Mouse (Mus musculus): Measurements from ENCODE around the gene Tacc2. TPM values are rescaled to one million over a fixed set of nuclear protein-coding genes. Genes with fewer than 3 reads are reported as not detected.
A peak's percentile ranks its signal among the peaks of the same experiment; 100 is the strongest.

Gene Tacc2
- polyA plus RNA-seq, 1 experiment from 2014 or later, result 2.6 TPM

DNA sequence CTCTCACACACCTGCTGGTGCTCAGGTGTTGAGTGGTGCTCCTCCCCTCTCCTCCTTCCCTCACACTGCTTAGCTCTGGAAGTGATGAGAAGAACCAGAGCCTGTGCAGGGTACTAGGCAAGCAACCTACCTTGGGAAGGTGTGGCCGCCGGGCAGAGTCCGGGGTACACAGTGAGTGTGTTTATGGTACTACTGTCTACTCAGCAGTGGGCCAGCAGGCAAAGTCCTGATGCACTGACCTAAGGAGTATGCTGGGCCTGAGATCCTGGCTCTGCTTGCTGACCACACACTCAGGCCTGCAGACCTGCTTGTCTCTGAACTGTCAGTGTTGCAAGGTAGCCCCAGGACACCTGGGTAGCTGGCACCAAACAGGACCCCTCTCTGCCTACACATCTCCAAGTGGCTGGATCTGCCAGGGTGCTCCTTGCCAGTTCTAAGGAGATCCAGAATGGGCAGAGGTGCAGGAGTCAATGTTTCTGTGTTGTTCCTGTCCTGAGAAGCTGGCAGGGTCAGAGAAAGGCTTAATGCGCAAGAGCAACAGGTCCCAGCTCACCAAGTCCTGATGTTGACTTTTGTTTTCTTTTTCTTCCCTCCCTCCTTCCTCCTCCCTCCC, 57.1 kb downstream of the Tacc2 start:
- H3K36me3 ChIP-seq (replicated peaks), result no peaks in the 10 kb centered on the region
- H3K27ac ChIP-seq (replicated peaks), result no peak overlapping the region
- H3K27me3 ChIP-seq, result no peaks in the 10 kb centered on the region
- H3K9ac ChIP-seq, result no peak overlapping the region
- no peak overlapping the region for H3K4me2 ChIP-seq
- no peak for ATAC-seq (ENCODE audit: insufficient read depth)
- H3K4me1 ChIP-seq (replicated peaks), result 0 out of 2 replicates have a peak, but pooled peaks cover 4% of the 10 kb centered on the region
- 83% methylated on average over 4 of the region's 4 CpGs for WGBS (ENCODE audit: insufficient replicate concordance)
- H3K9me3 ChIP-seq (replicated peaks), result no peaks in the 10 kb centered on the region
- H3K4me3 ChIP-seq (replicated peaks), result no peak overlapping the region

DNA sequence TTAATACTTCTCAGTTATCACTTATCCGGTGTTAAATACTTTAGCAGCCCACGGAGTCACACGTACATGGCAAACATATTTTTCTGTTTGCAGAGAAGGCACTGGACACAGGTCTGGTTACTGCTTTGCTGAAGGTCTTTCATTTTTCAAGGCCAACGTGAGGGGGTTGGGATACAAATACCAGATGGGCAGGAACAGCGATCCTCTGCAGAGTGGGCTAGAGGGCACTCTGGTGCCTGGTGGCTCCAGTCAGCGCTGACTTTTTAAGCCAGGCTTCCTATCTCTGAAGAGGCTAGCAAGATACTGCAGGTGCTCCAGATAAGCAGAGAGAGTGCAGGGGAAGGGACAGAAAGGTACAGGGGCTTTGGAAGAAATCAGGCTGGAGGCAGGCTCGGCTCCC, 58.0 kb downstream of the Tacc2 start:
- H3K9ac ChIP-seq, result no peak overlapping the region
- no peaks in the 10 kb centered on the region for H3K36me3 ChIP-seq (replicated peaks)
- H3K4me2 ChIP-seq, result no peak overlapping the region
- ATAC-seq (ENCODE audit: insufficient read depth), result no peak
- H3K27me3 ChIP-seq, result no peaks in the 10 kb centered on the region
- no peak overlapping the region for H3K27ac ChIP-seq (replicated peaks)
- H3K9me3 ChIP-seq (replicated peaks), result no peaks in the 10 kb centered on the region
- 0 out of 2 replicates have a peak, but pooled peaks cover 4% of the 10 kb centered on the region for H3K4me1 ChIP-seq (replicated peaks)
- 44% methylated on average over 7 of the region's 7 CpGs for WGBS (ENCODE audit: insufficient replicate concordance)
- H3K4me3 ChIP-seq (replicated peaks), result no peak overlapping the region

DNA sequence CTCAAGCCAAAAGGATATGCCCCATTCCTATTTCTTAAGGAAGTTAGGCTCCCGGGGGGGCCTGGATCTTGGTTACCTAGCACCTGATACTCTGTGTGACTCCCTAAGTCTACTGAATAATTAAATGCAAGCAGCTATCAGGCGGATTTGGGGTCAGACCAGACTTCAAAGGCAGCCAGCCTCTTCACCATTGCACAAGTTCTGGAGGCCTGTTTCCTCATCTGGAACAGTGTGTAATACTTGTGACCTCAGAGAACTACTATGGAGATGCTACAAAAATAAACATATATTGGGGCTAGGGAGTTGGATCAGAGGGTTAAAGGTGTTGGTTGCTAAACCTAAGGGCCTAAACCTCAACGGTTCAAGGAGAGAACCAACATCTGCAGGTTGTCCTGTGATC, 59.0 kb downstream of the Tacc2 start:
- Histone ChIP-seq H3K4me3 (replicated peaks) (no peak overlapping the region), H3K9ac (no peak overlapping the region), H3K9me3 (replicated peaks) (no peaks in the 10 kb centered on the region), H3K27ac (replicated peaks) (no peak overlapping the region), H3K36me3 (replicated peaks) (no peaks in the 10 kb centered on the region), H3K4me2 (no peak overlapping the region), H3K27me3 (no peaks in the 10 kb centered on the region), H3K4me1 (replicated peaks) (0 out of 2 replicates have a peak, but pooled peaks cover 4% of the 10 kb centered on the region)
- WGBS (ENCODE audit: insufficient replicate concordance), result 53% methylated on average over 3 of the region's 3 CpGs
- no peak for ATAC-seq (ENCODE audit: insufficient read depth)

DNA sequence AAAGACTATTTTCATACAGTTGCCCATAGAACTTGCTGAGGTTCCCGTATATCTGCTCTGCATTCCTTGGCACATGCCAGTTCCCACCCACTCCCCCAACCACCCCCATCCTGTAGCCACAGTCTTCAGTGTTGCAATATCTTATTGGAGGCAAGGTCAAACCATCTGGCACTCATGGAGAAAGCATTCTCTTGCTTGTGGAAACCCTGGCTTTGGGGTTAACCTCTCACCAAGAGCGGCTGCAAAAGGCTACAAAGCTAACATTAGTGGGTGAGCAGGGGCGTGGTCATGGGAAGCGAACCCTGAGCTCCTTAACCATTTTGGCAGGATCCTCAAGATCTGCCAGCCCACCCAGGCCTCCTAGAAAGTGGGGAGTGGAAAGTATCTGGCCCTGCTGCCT, 59.7 kb downstream of the Tacc2 start:
- Histone ChIP-seq H3K9ac (no peak overlapping the region), H3K27me3 (no peaks in the 10 kb centered on the region), H3K27ac (replicated peaks) (no peak overlapping the region), H3K4me2 (no peak overlapping the region), H3K4me3 (replicated peaks) (no peak overlapping the region), H3K4me1 (replicated peaks) (0 out of 2 replicates have a peak, but pooled peaks cover 1% of the 10 kb centered on the region), H3K9me3 (replicated peaks) (no peaks in the 10 kb centered on the region), H3K36me3 (replicated peaks) (no peaks in the 10 kb centered on the region)
- no peak for ATAC-seq (ENCODE audit: insufficient read depth)
- 60% methylated on average over 4 of the region's 4 CpGs for WGBS (ENCODE audit: insufficient replicate concordance)

DNA sequence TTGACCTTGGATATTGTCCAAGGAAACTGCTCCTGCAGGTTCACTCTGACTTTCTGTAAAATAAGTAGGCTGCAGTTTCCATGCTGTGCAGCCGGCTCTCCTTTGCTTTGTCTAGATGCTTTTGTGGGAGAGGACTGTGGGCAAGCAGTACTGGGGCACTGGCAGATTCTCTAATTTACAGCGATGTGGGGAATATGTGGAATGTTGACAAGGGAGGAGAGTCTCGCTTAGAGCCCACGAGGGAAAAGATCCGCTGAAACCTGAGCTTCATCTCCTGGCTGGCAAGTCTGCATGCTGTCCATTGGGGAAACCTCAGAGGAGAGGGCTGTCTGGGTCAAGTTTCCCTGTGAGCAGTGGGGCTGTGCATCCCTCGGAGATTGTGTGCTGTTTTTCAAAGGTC, 60.6 kb downstream of the Tacc2 start:
- Histone ChIP-seq H3K4me1 (replicated peaks) (no peaks in the 10 kb centered on the region), H3K4me3 (replicated peaks) (no peak overlapping the region), H3K9ac (no peak overlapping the region), H3K27ac (replicated peaks) (no peak overlapping the region), H3K27me3 (no peaks in the 10 kb centered on the region), H3K9me3 (replicated peaks) (no peaks in the 10 kb centered on the region), H3K36me3 (replicated peaks) (no peaks in the 10 kb centered on the region), H3K4me2 (no peak overlapping the region)
- no peak for ATAC-seq (ENCODE audit: insufficient read depth)
- WGBS (ENCODE audit: insufficient replicate concordance), result 52% methylated on average over 6 of the region's 6 CpGs

DNA sequence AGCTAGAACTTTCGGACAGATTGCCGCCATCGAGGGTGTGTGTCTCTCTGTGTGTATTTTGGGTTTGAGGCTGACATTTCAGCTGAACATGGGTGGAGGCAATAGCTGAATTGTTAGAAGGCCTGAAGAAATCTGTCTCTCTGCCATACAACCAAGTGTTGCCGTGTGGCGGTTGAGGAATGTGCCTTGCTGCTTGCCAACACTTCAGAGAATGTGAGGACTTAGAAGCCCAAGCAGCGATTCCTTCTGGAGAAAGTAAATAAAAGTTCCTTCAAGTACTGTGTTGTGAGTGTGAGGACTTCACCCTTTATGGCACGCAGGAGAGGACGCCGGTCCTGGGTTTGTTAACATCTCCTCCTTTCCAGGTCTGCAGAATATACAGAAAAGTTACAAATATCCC, 63.4 kb downstream of the Tacc2 start:
- Histone ChIP-seq H3K9ac (no peak overlapping the region), H3K27ac (replicated peaks) (no peak overlapping the region), H3K9me3 (replicated peaks) (no peaks in the 10 kb centered on the region), H3K36me3 (replicated peaks) (no peaks in the 10 kb centered on the region), H3K27me3 (peaks cover 2% of the 10 kb centered on the region; the same call in 1 of the 2 replicates), H3K4me1 (replicated peaks) (peaks cover 6% of the 10 kb centered on the region; the same call in 1 of the 2 replicates), H3K4me2 (no peak overlapping the region), H3K4me3 (replicated peaks) (no peak overlapping the region)
- no peak for ATAC-seq (ENCODE audit: insufficient read depth)
- WGBS (ENCODE audit: insufficient replicate concordance), result 69% methylated on average over 9 of the region's 9 CpGs

DNA sequence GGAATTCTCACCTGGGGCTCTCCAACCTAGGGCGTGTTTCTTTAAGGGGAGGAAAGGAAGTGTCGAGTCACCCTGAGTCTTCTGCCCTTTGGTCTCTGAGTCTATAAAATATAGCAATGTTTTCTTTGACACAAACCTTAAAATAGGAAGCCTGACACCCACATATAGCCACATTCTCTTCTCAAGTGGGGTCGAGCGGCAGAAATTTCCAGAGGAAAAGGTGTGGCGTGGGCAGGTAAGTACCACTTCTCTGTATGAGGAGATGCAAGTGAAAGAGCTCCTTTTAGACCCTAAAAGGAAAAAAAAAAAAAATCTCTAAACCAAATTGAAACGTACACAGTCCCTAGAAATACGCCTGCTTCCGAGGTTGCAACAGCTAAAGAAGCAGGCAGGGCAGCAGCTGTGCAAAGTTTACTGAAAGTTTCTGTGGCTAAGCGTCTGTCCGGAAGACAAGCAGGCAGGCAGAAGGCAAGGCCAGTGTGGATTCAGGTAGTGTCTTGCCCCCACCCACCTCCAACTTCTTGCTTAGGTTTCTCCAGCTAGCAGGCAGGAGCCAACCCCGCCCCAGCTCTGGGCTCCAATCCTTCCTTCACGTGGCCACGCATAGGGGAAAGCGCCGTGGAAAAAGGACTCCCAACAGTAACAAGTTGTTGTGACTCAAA, 68.2 kb downstream of the Tacc2 start:
- H3K4me3 ChIP-seq (replicated peaks), result peak overlapping the region; percentile 57
- WGBS (ENCODE audit: insufficient replicate concordance), result 10% methylated on average over 15 of the region's 15 CpGs
- no peaks in the 10 kb centered on the region for H3K9me3 ChIP-seq (replicated peaks)
- peaks cover 10% of the 10 kb centered on the region; the same call in 1 of the 2 replicates for H3K27me3 ChIP-seq
- peak; percentile 20 for ATAC-seq (ENCODE audit: insufficient read depth)
- H3K4me1 ChIP-seq (replicated peaks), result peaks cover 33% of the 10 kb centered on the region
- peak overlapping the region; percentile 81 for H3K4me2 ChIP-seq
- no peaks in the 10 kb centered on the region for H3K36me3 ChIP-seq (replicated peaks)
- peak overlapping the region; percentile 51 for H3K9ac ChIP-seq
- H3K27ac ChIP-seq (replicated peaks), result peak overlapping the region; percentile 72

DNA sequence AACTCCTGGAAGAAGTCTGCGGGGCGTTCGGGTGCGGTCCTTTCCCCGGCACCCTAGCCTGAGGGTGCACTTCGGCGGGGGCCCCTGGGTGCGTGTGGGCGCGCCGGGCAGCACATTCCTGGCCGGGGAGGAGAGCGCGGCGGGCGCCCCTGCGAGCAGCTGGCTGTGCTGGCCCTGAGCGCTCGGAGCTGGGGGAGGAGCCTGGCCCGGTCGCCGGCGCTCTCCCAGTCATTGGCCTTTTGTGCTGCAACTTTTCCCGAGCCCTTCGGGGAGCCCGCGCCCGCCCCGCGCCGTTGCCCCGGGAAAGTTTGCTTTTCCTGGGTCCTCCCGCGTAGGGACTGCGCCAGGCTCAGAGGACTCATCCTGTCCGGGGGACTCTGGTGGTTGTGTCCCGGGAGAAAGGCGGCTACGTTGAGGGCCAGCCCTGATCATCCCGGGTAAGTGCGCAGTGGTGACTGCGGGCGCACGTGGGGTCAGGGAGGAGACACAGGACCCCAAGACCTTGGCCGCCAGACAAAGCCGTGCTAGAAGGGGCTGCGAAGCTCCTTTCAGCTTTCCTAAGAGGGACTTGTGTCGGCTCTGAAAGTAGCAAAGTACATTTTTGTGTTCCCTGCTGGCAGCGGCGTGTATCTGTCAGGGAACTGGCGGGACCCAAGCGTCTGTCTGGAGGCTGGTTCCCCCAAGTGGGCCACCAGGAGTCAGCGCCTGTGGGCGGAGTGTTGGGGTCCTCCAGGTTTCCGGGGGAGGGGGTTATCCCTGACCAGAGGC, 68.9 kb downstream of the Tacc2 start:
- H3K27ac ChIP-seq (replicated peaks), result peak overlapping the region; percentile 72
- ATAC-seq (ENCODE audit: insufficient read depth), result peak; percentile 77
- H3K9me3 ChIP-seq (replicated peaks), result no peaks in the 10 kb centered on the region
- peaks cover 33% of the 10 kb centered on the region for H3K4me1 ChIP-seq (replicated peaks)
- peak overlapping the region; percentile 57 for H3K4me3 ChIP-seq (replicated peaks)
- peak overlapping the region; percentile 51 for H3K9ac ChIP-seq
- H3K36me3 ChIP-seq (replicated peaks), result no peaks in the 10 kb centered on the region
- peaks cover 10% of the 10 kb centered on the region; the same call in 1 of the 2 replicates for H3K27me3 ChIP-seq
- peak overlapping the region; percentile 81 for H3K4me2 ChIP-seq
- under 1% methylated on average over 51 of the region's 55 CpGs for WGBS (ENCODE audit: insufficient replicate concordance)

DNA sequence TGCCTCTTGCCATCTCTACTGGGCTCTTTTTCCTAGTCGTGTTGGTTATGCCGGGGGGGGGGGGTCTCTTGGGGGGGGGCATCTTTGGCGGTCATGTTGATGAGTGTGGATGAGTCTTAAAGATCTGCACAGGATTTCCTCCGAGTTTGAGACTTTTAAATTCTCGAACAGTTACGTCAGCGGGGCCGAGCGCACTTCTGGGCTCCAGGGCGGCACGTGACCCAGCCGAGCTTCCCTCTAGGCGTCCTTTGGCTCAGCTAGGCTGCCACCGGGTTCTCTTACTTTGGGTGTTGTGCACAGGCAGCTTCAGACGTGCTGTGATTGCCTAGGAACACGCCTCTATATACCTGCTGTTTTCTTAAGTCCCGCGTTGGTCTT, 69.5 kb downstream of the Tacc2 start:
- H3K4me1 ChIP-seq (replicated peaks), result peaks cover 33% of the 10 kb centered on the region
- peak overlapping the region; percentile 81 for H3K4me2 ChIP-seq
- peak overlapping the region; percentile 57 for H3K4me3 ChIP-seq (replicated peaks)
- H3K9ac ChIP-seq, result peak overlapping the region; percentile 51
- H3K9me3 ChIP-seq (replicated peaks), result no peaks in the 10 kb centered on the region
- under 1% methylated on average over 18 of the region's 18 CpGs for WGBS (ENCODE audit: insufficient replicate concordance)
- H3K27ac ChIP-seq (replicated peaks), result peak overlapping the region; percentile 72
- 0 out of 2 replicates have a peak, but pooled peaks have one; percentile 43 for ATAC-seq (ENCODE audit: insufficient read depth)
- H3K36me3 ChIP-seq (replicated peaks), result no peaks in the 10 kb centered on the region
- H3K27me3 ChIP-seq, result peaks cover 10% of the 10 kb centered on the region; the same call in 1 of the 2 replicates

DNA sequence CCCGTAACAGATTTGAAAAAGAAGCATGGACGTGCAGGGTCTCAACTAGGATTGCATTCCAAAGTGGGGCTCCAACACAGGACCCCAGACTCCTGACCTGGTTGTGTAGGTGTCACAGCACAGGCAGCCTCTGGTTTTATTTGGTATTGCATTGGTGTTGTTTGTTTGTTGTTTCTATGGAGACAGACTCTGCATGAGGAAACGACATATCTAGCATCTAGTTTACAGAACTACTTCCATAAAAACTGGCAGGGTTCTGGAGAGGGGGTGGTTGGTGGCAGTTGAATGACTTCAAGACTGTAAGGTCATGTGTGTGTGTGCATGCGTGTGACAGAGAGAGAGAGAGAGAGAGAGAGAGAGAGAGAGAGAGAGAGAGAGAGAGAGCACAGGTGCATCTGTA, 70.8 kb downstream of the Tacc2 start:
- H3K4me2 ChIP-seq, result no peak overlapping the region
- no peak overlapping the region for H3K9ac ChIP-seq
- H3K36me3 ChIP-seq (replicated peaks), result no peaks in the 10 kb centered on the region
- H3K27ac ChIP-seq (replicated peaks), result no peak overlapping the region
- WGBS (ENCODE audit: insufficient replicate concordance), result 50% methylated on average over 4 of the region's 4 CpGs
- H3K4me1 ChIP-seq (replicated peaks), result peaks cover 33% of the 10 kb centered on the region
- no peaks in the 10 kb centered on the region for H3K9me3 ChIP-seq (replicated peaks)
- no peak for ATAC-seq (ENCODE audit: insufficient read depth)
- no peak overlapping the region for H3K4me3 ChIP-seq (replicated peaks)
- peaks cover 10% of the 10 kb centered on the region; the same call in 1 of the 2 replicates for H3K27me3 ChIP-seq

DNA sequence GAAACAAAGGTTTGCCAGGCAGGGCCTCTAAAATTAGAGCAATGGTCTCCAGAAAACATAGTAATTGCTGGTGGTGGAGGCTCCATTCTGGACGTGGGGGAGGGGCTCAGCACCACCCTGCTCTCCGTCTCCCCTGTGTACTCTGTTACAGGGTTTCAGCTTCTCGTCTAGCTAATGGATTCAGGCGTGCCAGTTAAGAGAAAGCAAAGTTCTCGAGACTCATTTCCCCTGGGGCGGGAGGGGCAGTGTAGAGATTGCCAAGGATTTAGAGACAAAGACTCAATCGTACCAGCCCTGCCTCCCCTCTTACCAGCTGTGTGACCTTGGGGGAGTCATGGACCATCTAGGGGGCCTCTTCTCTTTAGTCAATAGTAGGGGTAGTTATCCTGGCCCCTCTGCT, 72.0 kb downstream of the Tacc2 start:
- Histone ChIP-seq H3K9me3 (replicated peaks) (no peaks in the 10 kb centered on the region), H3K27me3 (peaks cover 10% of the 10 kb centered on the region; the same call in 1 of the 2 replicates), H3K4me1 (replicated peaks) (peaks cover 37% of the 10 kb centered on the region), H3K27ac (replicated peaks) (no peak overlapping the region), H3K4me3 (replicated peaks) (no peak overlapping the region), H3K4me2 (no peak overlapping the region), H3K9ac (no peak overlapping the region), H3K36me3 (replicated peaks) (no peaks in the 10 kb centered on the region)
- 40% methylated on average over 7 of the region's 7 CpGs for WGBS (ENCODE audit: insufficient replicate concordance)
- ATAC-seq (ENCODE audit: insufficient read depth), result no peak
